8 mouse cellular contexts compared by ENCODE assay signal in the genomic region with DNA sequence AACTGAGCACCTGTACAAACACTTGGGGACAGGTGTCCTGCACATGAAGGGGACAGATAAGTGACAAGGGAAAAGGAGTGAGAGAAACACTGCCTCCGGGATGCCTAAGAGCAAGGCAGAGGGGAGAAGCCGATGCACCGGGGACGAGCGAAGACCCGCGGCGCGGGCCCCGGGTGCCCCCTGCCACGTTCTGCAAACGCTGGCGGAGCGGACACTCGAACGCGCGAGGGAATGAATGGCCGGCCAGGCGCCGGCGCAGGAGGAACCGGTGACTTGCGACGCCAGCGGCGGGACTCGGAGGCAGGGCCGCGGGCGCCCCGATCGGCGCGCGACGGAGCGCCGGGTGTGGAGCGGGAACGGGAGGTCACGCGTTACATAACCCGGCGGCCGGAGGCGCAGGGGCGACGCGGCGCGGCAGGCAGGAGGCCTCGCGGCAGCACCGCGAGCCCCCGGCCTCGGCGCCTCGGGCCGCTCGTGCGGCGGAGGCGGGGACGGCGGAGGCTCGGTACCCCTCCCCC. TPM values are rescaled to one million over a fixed set of nuclear protein-coding genes. Genes with fewer than 3 reads are reported as not detected.
DNase-seq lines count a peak whose midpoint lies in the region; ATAC-seq and TF ChIP-seq lines count a peak whose summit lies in the region.

No protein-coding gene starts in this region.

- WGBS in forebrain, embryonic 16.5 days, result under 1% methylated on average over 49 of the region's 68 CpGs

- peak overlapping the region; percentile 86 to 99 for H3K4me3 ChIP-seq in ES-E14 (ENCODE audit: insufficient read depth in 1 of 2, low read depth in 1 of 2, low read length in 2 of 2, poor library complexity in 1 of 2, severe bottlenecking in 1 of 2)
- H3K4me3 ChIP-seq in forebrain, embryonic 16.5 days (replicated peaks; ENCODE audit: low read length), result peak overlapping the region; percentile 85

- in situ Hi-C loops in ES-E14 (cut with MboI; ENCODE audit: low sequenced_read_pairs in 2 of 2, unreplicated experiment in 2 of 2), result no loop called here

- H3K9me3 ChIP-seq in ES-E14 (ENCODE audit: control insufficient read depth, insufficient read depth, low read depth, low read length), result no peaks in the 10 kb centered on the region
- H3K9me3 ChIP-seq in forebrain, embryonic 16.5 days (ENCODE audit: control insufficient read depth, low read length), result no peaks in the 10 kb centered on the region

- peak overlapping the region; percentile 90 for H3K4me2 ChIP-seq in forebrain, embryonic 16.5 days (ENCODE audit: low read length)

- peaks cover 6% of the 10 kb centered on the region in 2 experiments; a peak in 2 of 4 replicates for H3K4me1 ChIP-seq in ES-E14 (ENCODE audit: control insufficient read depth in 2 of 2, insufficient read depth in 2 of 2, low read length in 2 of 2, poor library complexity in 1 of 2)
- H3K4me1 ChIP-seq in forebrain, embryonic 16.5 days (replicated peaks; ENCODE audit: control insufficient read depth, insufficient read depth, low read length), result peaks cover 24% of the 10 kb centered on the region

- peak overlapping the region; percentile 95 for H3K27ac ChIP-seq in ES-E14 (ENCODE audit: insufficient read depth, low read depth, low read length, poor library complexity, severe bottlenecking)
- H3K27ac ChIP-seq in forebrain, embryonic 16.5 days (ENCODE audit: low read length), result peak overlapping the region; percentile 86

- no peak for ATAC-seq in forebrain, embryonic 16.5 days

- peak overlapping the region; percentile 100 for H3K9ac ChIP-seq in ES-E14 (ENCODE audit: insufficient read depth, low read depth, low read length, poor library complexity, severe bottlenecking)
- peak overlapping the region; percentile 84 for H3K9ac ChIP-seq in forebrain, embryonic 16.5 days (replicated peaks; ENCODE audit: low read depth, low read length)

- 0 out of 2 replicates have a peak, but pooled peaks cover 1% of the 10 kb centered on the region for H3K36me3 ChIP-seq in ES-E14 (ENCODE audit: control insufficient read depth, insufficient read depth, low read length, poor library complexity, severe bottlenecking)
- no peaks in the 10 kb centered on the region for H3K36me3 ChIP-seq in forebrain, embryonic 16.5 days (ENCODE audit: control insufficient read depth, insufficient read depth)

- no peak for DNase-seq in ES-E14 (ENCODE audit: low read depth, low spot score)
- DNase-seq in cerebellum, adult 11 months, result peak; percentile 73
- peak; percentile 67 for DNase-seq in heart, postnatal 4 days
- peak; percentile 56 to 65 for DNase-seq in layer of hippocampus, postnatal 10 days (ENCODE audit: low spot score in 2 of 2)
- DNase-seq in lung, postnatal 10 days, result peak; percentile 59
- peak; percentile 39 for DNase-seq in retina, adult 2 months (ENCODE audit: low read depth, low spot score)
- peak; percentile 50 for DNase-seq in thymus, postnatal 25 days

- no peaks in the 10 kb centered on the region for H3K27me3 ChIP-seq in forebrain, embryonic 16.5 days (replicated peaks; ENCODE audit: control insufficient read depth, insufficient read depth, low read length)

TF ChIP-seq in ES-E14, 5 proteins besides CTCF, POLR2A, EP300 and RAD21:
- TF ChIP-seq MAFK (IDR thresholded peaks at IDR 0.05; ENCODE audit: insufficient read depth, low read depth, low read length), result no peak
TF ChIP-seq in ES-E14: peak in this region for 0.

RNA-seq across cellular contexts. Expression of a gene that starts 0.6 kb away (rescaled TPM):
- 58.0 and 82.7 TPM in 2 replicates for total RNA-seq in ES-E14 (2012; rRNA removed)
- 38.8 and 40.1 TPM in 2 replicates for polyA plus RNA-seq in forebrain, embryonic 16.5 days (2015; fragmentation: Nextera tagmentation; extraction: Ambion mirVana)
- total RNA-seq in heart, postnatal 4 days (2021), result 10 to 100 TPM; 24.2 to 28.5 TPM
- 10 to 100 TPM; 36.7 to 38.6 TPM for total RNA-seq in layer of hippocampus, postnatal 10 days (2021)
